ENCODE assay signal across 13 mouse cellular contexts in the genomic region with DNA sequence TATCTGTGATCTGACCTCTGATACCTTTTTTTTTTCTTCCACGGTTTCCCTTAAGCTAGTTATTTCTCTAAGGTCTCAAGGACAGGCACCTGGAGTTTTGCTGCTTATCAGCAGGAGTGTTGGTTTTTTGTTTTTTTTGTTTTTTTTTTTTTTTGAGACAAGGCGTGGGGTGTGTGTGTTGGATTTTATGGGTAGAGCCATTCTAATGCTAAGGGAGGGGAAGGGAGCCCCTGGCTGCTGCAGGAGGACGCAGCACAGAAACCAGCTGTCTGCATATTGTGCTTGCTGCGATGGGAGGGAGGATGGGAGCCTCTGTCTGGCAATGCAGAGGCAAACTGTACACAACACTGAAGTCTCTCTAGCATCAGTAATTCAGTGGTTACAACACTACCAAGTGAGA. TPM values are rescaled to one million over a fixed set of nuclear protein-coding genes. Genes with fewer than 3 reads are reported as not detected.
"Had no signal": no experiment of that assay in that cellular context is flagged by ENCODE, and none has a peak within 500 bp of the region (broad histone marks: within the 10 kb centered on the region; RNA-seq: fewer than 3 reads in every experiment).

No protein-coding gene starts in this region.

- H3K36me3 ChIP-seq: liver, embryonic 13.5 days; lung, embryonic 15.5 days; midbrain, embryonic 12.5 days had no signal

- H3K4me1 ChIP-seq: liver, embryonic 13.5 days; lung, embryonic 15.5 days; midbrain, embryonic 12.5 days had no signal

- H3K9me3 ChIP-seq: liver, embryonic 13.5 days; lung, embryonic 15.5 days had no signal

- H3K27me3 ChIP-seq: liver, embryonic 13.5 days; lung, embryonic 15.5 days; midbrain, embryonic 12.5 days had no signal

- H3K27ac ChIP-seq: left cerebral cortex, adult 2 months; liver, embryonic 13.5 days; lung, embryonic 15.5 days; macrophage; midbrain, embryonic 12.5 days had no signal

- H3K4me2 ChIP-seq: liver, embryonic 13.5 days; lung, embryonic 15.5 days; midbrain, embryonic 12.5 days had no signal

- ATAC-seq: intestine, embryonic 16.5 days; liver, postnatal 0 days had no signal

- H3K9ac ChIP-seq: liver, embryonic 13.5 days; liver, postnatal 0 days; lung, embryonic 15.5 days; midbrain, embryonic 12.5 days had no signal

- H3K4me3 ChIP-seq: left cerebral cortex, adult 2 months; liver, embryonic 13.5 days; lung, embryonic 15.5 days; midbrain, embryonic 12.5 days had no signal

- DNase-seq: kidney, postnatal 36 days; liver; liver, embryonic 13.5 days; liver, postnatal 0 days; lung, postnatal 14 days; thymus, adult 18-20 months; thymus, postnatal 14 days had no signal

RNA-seq across cellular contexts. Expression of a gene that starts 22.8 kb away (rescaled TPM):
- polyA plus RNA-seq: kidney, embryonic 14.5 days; liver, embryonic 13.5 days; macrophage had no signal
